Mouse (Mus musculus) layer of hippocampus, postnatal 10 days (tissue): ENCODE measurements around the gene Wdr90. TPM values are rescaled to one million over a fixed set of nuclear protein-coding genes. Genes with fewer than 3 reads are reported as not detected.
A peak's percentile ranks its signal among the peaks of the same experiment; 100 is the strongest.
"Not testable (repeated sequence)": the region's sequence is repeated elsewhere in the genome, so short reads cannot be mapped to it uniquely, and the experiment has no call there.

ENCODE experiments used
- DNase-seq, 2 experiments: peaks; one replicate each; pipeline ENCODE4 v3.0.0; 2021; ENCODE audit warnings: low spot score in 2 of 2
- microRNA-seq, 2 experiments: library from miRNA; unstranded; fragments of <30 nt; microRNA quantifications; one replicate each; pipeline ENCODE4 v1.2.0; 2021
- total RNA-seq, 2 experiments: library from RNA; stranded (reverse); gene quantifications; 2 replicates each; pipeline ENCODE4 v1.2.3; 2021

Wdr90 gene
- total RNA-seq, 2 experiments from 2014 or later, result 25.4 to 37.8 TPM

DNA sequence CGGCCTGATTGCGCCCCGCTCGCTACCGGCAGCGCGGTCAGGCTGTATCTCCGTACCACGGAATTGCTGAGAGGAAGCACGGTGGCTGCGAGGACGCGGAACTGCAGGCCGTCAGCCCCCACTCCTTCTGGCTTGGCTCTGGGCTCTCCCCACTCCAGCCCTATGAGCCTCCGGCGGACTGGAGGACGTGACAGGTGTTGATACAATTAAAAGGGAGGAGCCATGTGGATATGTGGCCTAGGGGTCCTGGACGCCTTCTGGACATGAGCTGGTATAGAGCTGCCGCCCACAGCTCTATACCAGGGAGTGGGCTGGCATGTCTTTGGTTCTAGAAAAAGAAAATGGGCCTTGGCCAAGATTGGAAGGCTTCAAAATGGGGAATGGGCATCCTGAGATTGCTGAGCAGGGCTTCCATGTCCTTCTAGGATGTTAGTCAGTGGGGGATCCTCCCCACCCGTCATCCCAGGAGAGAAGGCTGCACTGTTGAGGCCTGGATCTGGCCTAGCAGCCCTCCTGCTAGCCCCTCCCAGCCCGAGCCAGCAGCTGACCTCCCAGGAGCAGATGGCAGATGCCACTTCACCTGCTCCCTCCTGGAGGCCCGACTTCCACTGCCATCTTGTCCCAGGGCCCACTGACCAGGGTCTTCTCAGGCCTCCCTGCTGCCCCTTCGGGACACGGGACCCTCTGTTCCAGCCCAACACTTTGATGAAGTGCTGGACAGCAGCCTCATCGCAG is 51.5 kb downstream of the Wdr90 start:
- peak in 1 of 2 experiments; percentile 51 for DNase-seq

DNA sequence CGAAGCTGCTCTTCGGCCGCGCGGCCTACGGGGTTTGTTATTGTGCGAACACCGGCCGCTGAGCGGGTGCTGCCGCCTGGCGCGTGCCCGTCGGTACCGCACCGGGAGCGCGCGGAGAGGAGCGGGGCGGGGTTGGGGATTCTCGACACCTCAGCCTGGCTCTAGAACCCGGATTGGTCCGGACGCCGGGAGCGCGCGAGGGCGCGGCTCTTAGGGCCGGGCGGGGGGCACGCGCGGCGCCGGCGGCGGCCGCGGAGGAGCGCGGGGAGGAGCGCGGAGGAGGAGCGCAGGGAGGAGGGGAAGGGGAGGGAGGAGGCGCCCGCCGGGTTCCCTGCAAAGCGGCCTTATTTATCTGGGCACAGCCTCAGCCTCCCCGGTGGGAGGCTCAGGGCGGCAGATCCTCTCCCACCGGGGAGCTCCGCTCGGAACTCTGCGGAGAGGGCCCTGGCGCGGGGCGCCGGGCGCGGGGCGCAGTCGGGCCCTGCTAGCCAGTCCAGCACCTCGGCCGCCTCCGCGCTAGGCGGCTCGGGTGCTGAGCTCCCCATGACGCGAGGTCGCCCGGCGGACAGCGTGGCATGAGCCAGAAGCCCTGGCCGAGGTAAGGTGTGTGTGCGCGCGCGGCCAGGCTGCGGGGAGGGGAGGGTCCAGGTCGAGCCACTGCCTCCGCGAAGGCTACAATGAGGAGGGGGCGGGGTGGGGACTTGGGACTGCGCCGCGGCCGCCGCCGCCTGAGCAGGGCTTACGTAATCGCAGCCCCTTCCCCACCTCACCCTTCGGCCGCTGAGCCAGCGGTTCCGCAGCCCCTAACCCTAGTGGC is 52.3 kb downstream of the Wdr90 start, which contains the start of gene Fbxl16:
Fbxl16 (plus strand) TSS at position 297 of the 817 bp plus-strand sequence.
- DNase-seq, result peak; percentile 84 to 90

DNA sequence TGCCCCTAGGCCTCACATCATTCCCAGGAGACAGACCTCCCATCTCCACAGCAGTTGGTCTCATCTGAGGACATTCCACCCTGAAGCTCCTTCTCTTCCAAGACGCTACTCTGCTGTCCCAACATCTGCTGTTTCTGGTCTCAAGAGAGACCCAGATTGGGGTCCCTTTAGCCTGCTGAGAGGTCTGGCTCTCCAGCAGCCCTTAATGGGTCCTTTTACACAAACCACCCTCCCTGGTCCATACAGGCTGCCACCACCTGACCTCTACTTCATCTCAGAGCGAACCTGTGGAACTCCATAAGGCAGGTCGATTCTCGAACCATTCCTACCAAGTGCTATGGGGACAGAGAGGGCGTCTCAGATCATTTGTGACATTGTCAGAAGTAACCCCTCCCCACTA is 53.3 kb downstream of the Wdr90 start:
- no peak for DNase-seq

DNA sequence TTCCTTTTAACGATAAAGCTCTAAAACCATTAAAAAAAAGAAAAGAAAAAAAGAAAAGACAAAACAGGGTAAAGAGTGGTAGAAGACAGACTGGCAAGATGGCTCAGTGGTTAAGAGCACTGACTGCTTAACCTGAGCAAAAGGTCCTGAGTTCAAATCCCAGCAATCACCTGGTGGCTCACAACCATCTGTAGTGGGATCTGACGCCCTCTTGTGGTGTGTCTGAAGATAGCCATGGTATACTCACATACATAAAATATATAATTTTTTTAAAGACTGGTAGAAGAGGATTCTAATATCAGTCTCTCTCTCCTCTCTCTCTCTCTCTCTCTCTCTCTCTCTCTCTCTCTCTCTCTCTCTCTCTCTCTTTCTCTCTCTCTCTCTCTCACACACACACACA is 53.8 kb downstream of the Wdr90 start:
- DNase-seq, result not testable (repeated sequence)

DNA sequence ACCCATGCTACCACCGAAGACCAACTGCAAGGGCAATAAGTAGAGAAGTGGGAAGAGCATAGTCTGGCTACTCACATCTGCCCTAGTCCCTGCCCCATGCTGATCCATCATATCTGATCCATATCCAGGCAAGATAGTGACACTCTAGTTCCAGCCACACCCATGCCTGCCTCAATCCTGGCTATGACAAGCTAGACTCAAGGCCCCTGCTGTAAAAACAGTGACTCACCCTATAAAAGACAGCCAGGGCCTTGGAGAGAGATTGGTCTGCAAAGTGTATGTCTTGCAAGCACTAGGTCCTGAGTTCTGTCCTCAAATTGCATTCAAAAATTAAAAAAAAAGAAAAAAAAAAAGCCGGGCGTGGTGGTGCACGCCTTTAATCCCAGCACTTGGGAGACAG is 54.8 kb downstream of the Wdr90 start:
- DNase-seq, result no peak

DNA sequence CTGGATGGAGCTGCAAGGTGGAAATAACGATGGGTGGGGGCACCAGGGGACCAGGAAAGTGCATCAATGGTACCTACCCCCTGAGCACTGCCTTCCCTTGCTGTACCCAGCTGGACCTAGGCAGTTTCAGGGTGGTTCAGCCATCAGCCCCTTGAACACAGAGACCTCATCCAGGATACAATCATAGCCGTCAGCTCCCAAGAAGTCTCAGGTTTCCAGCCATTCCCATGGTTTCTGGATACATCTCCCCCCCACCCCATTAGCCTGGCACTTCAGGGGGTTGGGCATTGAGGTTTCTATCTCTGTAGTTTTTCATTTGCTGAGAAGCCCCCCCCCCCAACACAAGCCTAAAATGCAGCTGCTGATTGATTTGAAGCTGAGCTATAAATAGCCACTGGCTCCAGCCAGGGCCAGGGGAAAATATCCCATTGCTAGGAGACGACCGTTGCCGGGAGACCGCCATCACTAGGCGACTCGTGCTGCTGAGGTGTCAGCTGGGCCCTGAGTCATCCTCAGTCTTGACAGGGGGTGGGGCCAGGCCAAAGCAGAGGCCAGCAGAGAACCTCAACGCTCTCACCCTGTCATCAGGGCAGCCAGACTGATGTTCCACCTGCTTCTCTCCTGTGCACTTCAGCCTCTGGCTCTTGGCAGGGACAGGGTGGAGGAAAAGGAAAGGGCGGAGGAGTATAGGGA is 58.3 kb downstream of the Wdr90 start:
- peak; percentile 77 to 81 for DNase-seq

DNA sequence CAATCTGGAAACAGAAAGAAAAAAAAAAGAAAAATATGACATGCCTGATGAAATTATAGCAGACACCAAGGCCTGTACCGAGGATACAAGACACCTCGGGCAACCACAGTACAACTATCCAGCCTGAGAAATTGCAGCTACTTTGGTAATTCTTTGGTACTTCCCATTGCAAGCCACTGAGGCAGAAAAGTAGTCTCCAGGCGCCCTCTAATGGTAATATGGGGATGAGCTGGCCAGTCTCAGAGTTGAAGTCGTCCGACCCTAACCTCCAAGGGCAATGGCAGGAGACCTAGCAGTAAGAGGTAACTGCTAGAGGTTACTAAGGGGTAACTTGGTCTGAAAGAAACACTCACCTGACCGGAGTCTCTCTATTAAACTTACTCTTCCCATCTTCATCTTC is 60.3 kb downstream of the Wdr90 start:
- peak; percentile 72 to 74 for DNase-seq

DNA sequence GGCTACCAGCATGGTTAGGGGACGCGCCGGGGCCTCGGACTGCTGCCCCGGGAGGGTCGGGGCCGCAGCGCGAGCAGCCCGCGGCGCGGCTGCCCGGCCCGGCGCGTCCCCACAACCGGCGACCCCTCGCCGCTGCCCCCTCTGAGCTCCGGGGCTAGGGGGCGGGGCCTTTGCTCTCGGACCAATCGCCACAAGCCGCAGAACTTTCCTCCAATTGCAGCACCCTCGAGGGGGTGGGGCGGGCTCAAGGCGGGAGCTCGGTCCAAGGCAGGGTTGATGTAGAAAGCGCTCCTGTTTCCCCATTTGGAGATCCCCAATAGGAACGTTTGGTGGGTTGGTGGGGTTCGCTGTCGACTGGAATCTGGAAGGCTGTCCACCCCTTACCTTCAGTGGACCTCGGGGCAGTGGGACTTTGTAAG is 64.3 kb downstream of the Wdr90 start, which contains the start of gene Metrn:
Metrn (minus strand) TSS at position 186 of the 419 bp plus-strand sequence.
- peak; percentile 79 to 87 for DNase-seq

DNA sequence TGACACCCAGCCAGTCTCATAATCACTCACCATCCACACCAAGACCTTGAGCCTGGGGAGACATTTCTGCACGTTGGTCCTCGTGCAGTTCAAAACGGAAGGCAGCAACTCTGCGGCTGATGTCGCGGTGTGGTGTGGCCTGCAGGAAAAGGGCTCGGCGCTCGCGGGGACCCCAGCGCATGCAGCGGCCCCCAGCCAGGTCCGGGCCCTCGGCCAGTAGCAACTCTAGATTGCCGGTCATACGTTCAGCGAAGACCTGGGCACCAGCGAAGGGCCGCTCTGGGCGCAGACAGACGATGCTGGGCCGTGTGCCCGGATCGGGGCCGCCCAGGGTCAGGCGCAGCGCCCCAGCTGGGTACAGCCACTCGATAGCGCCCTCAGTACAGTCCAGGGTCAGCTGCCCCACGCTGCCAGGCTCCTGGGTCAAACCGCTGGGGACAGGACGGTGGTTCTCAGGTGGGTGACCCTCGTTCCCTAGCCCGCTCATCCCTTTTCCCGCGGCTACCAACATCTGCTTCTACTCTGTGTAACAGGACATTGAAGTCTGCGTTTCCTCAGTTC is 65.0 kb downstream of the Wdr90 start:
- DNase-seq, result no peak

DNA sequence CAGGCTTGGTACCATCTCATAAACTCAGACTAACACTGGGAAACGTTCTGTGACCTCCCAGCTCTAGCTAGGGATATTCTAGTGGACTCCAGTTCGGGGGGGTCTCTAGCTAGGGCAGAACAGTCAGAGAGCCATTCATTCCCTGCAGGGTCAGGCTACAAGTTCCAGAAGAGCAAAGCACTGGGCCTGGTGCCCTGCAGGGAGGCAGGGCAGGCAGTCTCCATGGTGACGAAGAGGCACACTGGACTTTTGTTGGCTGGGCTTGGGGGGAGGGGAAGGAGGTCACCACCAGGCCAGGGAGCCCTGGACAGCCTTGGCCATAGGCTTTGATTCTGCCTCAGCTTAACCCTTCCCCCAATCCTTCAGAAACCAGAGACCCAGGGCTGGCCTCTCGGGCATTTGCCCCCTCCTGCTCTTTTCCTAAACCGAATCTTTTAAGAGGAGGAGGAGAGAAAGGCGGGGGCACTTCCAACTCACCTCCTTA is 65.7 kb downstream of the Wdr90 start, which contains the start of gene AC134908.4:
AC134908.4 (minus strand) TSS at position 51 of the 484 bp plus-strand sequence.
- peak; percentile 56 to 61 for DNase-seq

DNA sequence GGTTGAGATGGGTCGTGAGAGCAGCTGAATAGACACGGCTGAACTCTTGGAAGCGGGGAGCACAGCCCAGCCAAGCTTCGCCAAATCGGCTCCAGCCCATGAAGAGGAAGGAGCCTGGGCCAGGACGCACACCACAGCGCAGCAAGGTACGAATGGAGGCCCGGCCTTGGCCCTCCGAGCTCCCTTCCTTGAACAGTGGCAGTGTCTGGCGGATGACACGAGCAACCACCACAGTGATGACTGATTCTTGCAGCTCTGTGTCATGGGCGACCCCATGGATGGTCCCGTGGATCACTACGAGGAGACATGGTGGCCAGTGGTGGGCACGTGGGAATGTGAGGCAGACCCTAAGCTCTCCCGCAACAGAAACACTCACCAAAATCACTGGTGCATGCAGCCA is 66.3 kb downstream of the Wdr90 start:
- DNase-seq, result no peak

Small RNAs within 50 kb of the gene (microRNA-seq; reads per million reads assigned to microRNA genes)
- 2.0 to 3.3 reads per million in 2 experiments for gene Mir3082

Other genes starting within 250 kb of the Wdr90 start
- gene Gng13, start 144.3 kb downstream of the Wdr90 start, total RNA-seq, result 10 to 100 TPM; 55.4 to 57.2 TPM
- 1 to 10 TPM; 2.6 to 3.6 TPM for gene Chtf18, start 134.1 kb downstream of the Wdr90 start, total RNA-seq
- 10 to 100 TPM; 27.0 to 30.0 TPM for gene Rpusd1, start 133.8 kb downstream of the Wdr90 start, total RNA-seq
- not detected for gene Mslnl, start 125.5 kb downstream of the Wdr90 start, total RNA-seq
- 1 to 10 TPM; 1.8 to 2.6 TPM for gene Msln, start 107.1 kb downstream of the Wdr90 start, total RNA-seq
- gene Narfl, start 87.7 kb downstream of the Wdr90 start, total RNA-seq, result 10 to 100 TPM; 25.7 to 26.9 TPM
- gene Haghl, start 75.8 kb downstream of the Wdr90 start, total RNA-seq, result 100 to 1,000 TPM; 140 to 157 TPM
- under 1 TPM; 0.23 to 0.33 TPM for gene Ccdc78, start 74.9 kb downstream of the Wdr90 start, total RNA-seq
- 10 to 100 TPM; 69.2 to 80.1 TPM for gene Fam173a, start 68.6 kb downstream of the Wdr90 start, total RNA-seq
- gene AC134908.4, start 65.8 kb downstream of the Wdr90 start, total RNA-seq, result not detected
- 10 to 100 TPM; 51.2 to 65.8 TPM for gene Metrn, start 64.4 kb downstream of the Wdr90 start, total RNA-seq
- 100 to 1,000 TPM; 272 to 292 TPM for gene Fbxl16, start 52.4 kb downstream of the Wdr90 start, total RNA-seq
- gene Wdr24, start 37.9 kb downstream of the Wdr90 start, total RNA-seq, result 10 to 100 TPM; 21.0 to 24.1 TPM
- 10 to 100 TPM; 55.4 to 56.9 TPM for gene Jmjd8, start 32.6 kb downstream of the Wdr90 start, total RNA-seq
- gene Stub1, start 28.1 kb downstream of the Wdr90 start, total RNA-seq, result 100 to 1,000 TPM; 168 to 169 TPM
- gene Rhbdl1, start 24.2 kb downstream of the Wdr90 start, total RNA-seq, result 10 to 100 TPM; 80.6 to 99.3 TPM
- gene Gm20683, start 19.7 kb downstream of the Wdr90 start, total RNA-seq, result 10 to 100 TPM; 30.9 to 36.3 TPM
- 10 to 100 TPM; 80.3 to 94.8 TPM for gene Rhot2, start 16.6 kb downstream of the Wdr90 start, total RNA-seq
- gene Mcrip2, start 7.3 kb upstream of the Wdr90 start, total RNA-seq, result 10 to 100 TPM; 30.6 to 32.6 TPM
- 10 to 100 TPM; 31.7 to 32.7 TPM for gene Mettl26, start 13.6 kb upstream of the Wdr90 start, total RNA-seq
- 1 to 10 TPM; 1.1 to 1.4 TPM for gene Wfikkn1, start 19.4 kb upstream of the Wdr90 start, total RNA-seq
- gene Rab40c, start 58.2 kb upstream of the Wdr90 start, total RNA-seq, result 10 to 100 TPM; 41.9 to 49.9 TPM
- 100 to 1,000 TPM; 144 to 149 TPM for gene Pigq, start 83.4 kb upstream of the Wdr90 start, total RNA-seq
- not detected for gene Nhlrc4, start 83.5 kb upstream of the Wdr90 start, total RNA-seq
- not detected for gene A930017K11Rik, start 91.1 kb upstream of the Wdr90 start, total RNA-seq
- gene Capn15, start 124.3 kb upstream of the Wdr90 start, total RNA-seq, result 10 to 100 TPM; 38.2 to 50.8 TPM
- 10 to 100 TPM; 69.6 to 79.3 TPM for gene Rab11fip3, start 208.1 kb upstream of the Wdr90 start, total RNA-seq
- 10 to 100 TPM; 24.8 to 25.7 TPM for gene Decr2, start 228.8 kb upstream of the Wdr90 start, total RNA-seq
- 1 to 10 TPM; 4.6 to 5.7 TPM for gene Nme4, start 234.1 kb upstream of the Wdr90 start, total RNA-seq